Mouse (Mus musculus) gonadal fat pad, adult 2 months (tissue): Measurements from ENCODE around the gene Spout1. TPM values are rescaled to one million over a fixed set of nuclear protein-coding genes. Genes with fewer than 3 reads are reported as not detected.
A peak's percentile ranks its signal among the peaks of the same experiment; 100 is the strongest.
"Not testable (repeated sequence)": the region's sequence is repeated elsewhere in the genome, so short reads cannot be mapped to it uniquely, and the experiment has no call there.

ENCODE experiments used
- DNase-seq: peaks from one replicate; pipeline ENCODE4 v3.0.0-alpha.2; 2012; ENCODE audit warnings: low read depth
- polyA plus RNA-seq: library from polyadenylated mRNA; depleted of rRNA; stranded (reverse); fragments of >200 nt; gene quantifications from 2 replicates; pipeline ENCODE4 v1.2.3, GENCODE M21; 2012

The Spout1 gene
- polyA plus RNA-seq, 1 experiment = 27.3 TPM

- DNase-seq = not testable (repeated sequence)
Measured at GRCm38 (mm10) chr2:30178711-30179110, 452 bp upstream of the Spout1 start.

GRCm38 (mm10) chr2:30176561-30176960 is 1.7 kb downstream of the Spout1 start:
- no peak for DNase-seq

- no peak for DNase-seq
Measured at GRCm38 (mm10) chr2:30175897-30176296, 2.4 kb downstream of the Spout1 start.

GRCm38 (mm10) chr2:30173541-30174240 is 4.6 kb downstream of the Spout1 start:
- DNase-seq = no peak

GRCm38 (mm10) chr2:30171997-30172382 is 6.3 kb downstream of the Spout1 start:
- DNase-seq = no peak

GRCm38 (mm10) chr2:30171371-30171996 is 6.8 kb downstream of the Spout1 start, which contains the start of gene Endog:
Endog (plus strand) TSS chr2:30171493.
- no peak for DNase-seq

- DNase-seq = no peak
Measured at GRCm38 (mm10) chr2:30166677-30167076, 11.6 kb downstream of the Spout1 start.

- no peak for DNase-seq
Measured at GRCm38 (mm10) chr2:30164340-30164932, 13.8 kb downstream of the Spout1 start.

- no peak for DNase-seq
Measured at GRCm38 (mm10) chr2:30161809-30162208, 16.4 kb downstream of the Spout1 start.

- DNase-seq = not testable (repeated sequence)
Measured at GRCm38 (mm10) chr2:30159871-30160270, 18.4 kb downstream of the Spout1 start.

GRCm38 (mm10) chr2:30152616-30153015 is 25.6 kb downstream of the Spout1 start:
- DNase-seq = no peak

GRCm38 (mm10) chr2:30151840-30152239 is 26.4 kb downstream of the Spout1 start:
- no peak for DNase-seq

GRCm38 (mm10) chr2:30147466-30147865 is 30.8 kb downstream of the Spout1 start:
- DNase-seq = peak; percentile 94

- no peak for DNase-seq
Measured at GRCm38 (mm10) chr2:30144436-30144835, 33.8 kb downstream of the Spout1 start.

GRCm38 (mm10) chr2:30140021-30140420 is 38.2 kb downstream of the Spout1 start:
- DNase-seq = not testable (repeated sequence)

- no peak for DNase-seq
Measured at GRCm38 (mm10) chr2:30136458-30136857, 41.8 kb downstream of the Spout1 start.

- DNase-seq = no peak
Measured at GRCm38 (mm10) chr2:30134928-30135620, 43.2 kb downstream of the Spout1 start.

GRCm38 (mm10) chr2:30134378-30134711 is 43.9 kb downstream of the Spout1 start:
- no peak for DNase-seq

GRCm38 (mm10) chr2:30133613-30134377 is 44.5 kb downstream of the Spout1 start, which contains the start of gene Tbc1d13:
Tbc1d13 (plus strand) TSS chr2:30133746.
- peak; percentile 55 for DNase-seq

- peak; percentile 88 for DNase-seq
Measured at GRCm38 (mm10) chr2:30132801-30133612, 45.3 kb downstream of the Spout1 start.

- DNase-seq = not testable (repeated sequence)
Measured at GRCm38 (mm10) chr2:30131240-30131639, 47.0 kb downstream of the Spout1 start.
